Mouse (Mus musculus) erythroid progenitor cell, adult 5-6 weeks (primary cell): ENCODE results near the gene Itga6. TPM values are rescaled to one million over a fixed set of nuclear protein-coding genes. Genes with fewer than 3 reads are reported as not detected.

ENCODE experiments used
- ATAC-seq: replicated peaks from 2 replicates; pipeline ENCODE4 v1.8.0; 2016; ENCODE audit warnings: moderate number of reproducible peaks, mild to moderate bottlenecking, moderate TSS enrichment, inconsistent platforms; ENCODE audit not compliant: poor library complexity, low FRiP score, severe bottlenecking
- total RNA-seq, 2 experiments: library from RNA; stranded (forward) in 1 of 2; stranded (reverse) in 1 of 2; fragments of 150-400 nt in 1 of 2; fragments of 186-747, 209-891 nt in 1 of 2; gene quantifications; 2 replicates each; pipeline versions ENCODE4 v1.2.3 to v1.2.4; 2015 to 2017; ENCODE audit warnings: low replicate concordance in 2 of 2

Gene Itga6
- total RNA-seq, 2 experiments from 2014 or later, result 3.6 to 9.6 TPM

DNA sequence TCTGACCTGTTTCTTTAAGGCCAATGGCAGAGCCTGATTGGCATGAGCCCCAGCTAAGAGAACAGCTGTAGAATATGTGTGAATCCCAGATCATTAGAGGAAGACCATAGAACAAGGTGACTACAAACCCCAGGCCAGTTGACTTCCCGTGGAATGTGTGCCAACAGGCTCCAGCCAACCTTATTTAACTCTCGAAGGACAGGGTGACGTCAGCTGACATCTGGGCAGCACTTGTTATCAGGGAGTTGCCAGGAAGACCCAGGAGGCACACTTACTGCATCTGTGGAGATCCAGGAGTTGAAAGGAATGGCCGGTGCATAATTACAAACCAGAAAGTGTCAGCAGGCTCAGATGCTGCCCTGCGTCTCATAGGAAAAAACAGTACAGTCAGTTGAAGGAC lies 16.6 kb upstream of the Itga6 start:
- ATAC-seq, result no peak

DNA sequence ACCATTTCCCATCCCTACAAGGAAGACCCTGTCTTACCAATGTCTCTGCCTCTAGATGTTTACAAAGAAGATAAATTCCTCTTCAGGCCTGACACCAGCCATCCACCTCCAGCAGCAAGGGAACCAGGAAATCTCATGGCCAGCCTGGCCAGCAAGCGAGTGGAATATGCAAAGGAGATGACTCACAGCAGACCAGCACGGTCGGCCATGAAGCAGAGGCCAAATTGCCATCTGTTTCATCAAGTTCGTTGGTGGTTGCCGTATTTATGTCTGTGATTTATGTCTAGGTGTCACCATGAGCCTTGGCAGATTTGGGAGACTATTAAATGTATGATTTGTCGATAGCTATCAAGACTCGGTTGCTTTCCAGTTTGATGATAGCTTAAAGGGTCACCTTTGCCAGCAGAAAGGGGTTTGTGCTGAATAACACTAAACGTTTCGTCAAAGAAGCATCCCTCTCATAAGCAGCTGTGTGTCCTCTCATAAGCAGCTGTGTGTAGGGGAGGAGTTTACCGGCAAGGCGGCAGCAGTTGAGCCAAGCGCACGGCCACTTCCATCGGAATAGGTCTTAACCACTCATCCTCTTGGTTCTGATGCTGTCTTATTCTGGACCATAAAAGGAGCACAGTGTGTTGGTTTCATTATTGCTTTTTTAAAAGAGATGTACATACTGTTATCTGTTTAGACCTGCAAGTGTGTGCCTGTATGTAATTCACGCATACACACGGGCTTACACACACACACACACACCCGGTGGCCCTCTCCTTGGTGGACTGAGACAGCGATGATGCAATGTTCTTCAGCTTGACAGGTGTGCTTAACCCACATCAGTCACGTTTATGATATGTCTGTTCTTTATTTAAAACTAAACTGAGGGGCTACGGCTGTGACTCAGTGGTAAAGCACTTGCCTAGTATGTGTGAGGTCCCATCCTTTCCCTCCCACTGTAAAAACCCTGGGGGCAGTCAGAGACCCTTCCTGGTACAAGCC lies 14.5 kb upstream of the Itga6 start:
- ATAC-seq, result no peak

DNA sequence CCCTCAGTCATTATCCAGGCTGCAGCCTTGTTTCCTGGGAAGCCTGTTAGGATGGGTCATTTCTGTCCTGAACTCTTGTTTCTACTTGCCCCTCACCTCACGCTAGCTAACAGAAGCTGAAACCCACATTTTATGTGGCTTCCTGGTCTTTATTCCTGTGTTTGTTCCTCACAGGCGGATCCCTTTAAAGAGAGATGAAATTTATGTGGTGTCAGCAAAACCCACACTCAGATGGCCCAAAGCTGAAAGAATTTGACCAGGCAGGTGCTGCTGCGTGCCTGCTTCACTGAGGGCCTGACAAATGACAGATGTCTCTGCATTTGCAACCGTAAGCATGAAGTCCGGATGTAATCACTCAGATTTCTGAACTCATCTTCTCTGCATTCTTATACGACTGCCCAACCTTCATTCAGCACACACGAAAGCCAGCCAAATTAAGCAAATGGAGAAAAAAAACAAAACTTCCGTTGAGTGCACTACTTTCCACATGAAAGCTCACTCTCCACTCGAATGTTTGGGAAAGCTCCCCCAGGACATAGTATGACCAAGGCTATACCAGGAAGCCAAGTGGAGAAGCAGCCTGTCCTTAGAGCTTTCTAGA lies 10.5 kb upstream of the Itga6 start:
- ATAC-seq, result no peak

DNA sequence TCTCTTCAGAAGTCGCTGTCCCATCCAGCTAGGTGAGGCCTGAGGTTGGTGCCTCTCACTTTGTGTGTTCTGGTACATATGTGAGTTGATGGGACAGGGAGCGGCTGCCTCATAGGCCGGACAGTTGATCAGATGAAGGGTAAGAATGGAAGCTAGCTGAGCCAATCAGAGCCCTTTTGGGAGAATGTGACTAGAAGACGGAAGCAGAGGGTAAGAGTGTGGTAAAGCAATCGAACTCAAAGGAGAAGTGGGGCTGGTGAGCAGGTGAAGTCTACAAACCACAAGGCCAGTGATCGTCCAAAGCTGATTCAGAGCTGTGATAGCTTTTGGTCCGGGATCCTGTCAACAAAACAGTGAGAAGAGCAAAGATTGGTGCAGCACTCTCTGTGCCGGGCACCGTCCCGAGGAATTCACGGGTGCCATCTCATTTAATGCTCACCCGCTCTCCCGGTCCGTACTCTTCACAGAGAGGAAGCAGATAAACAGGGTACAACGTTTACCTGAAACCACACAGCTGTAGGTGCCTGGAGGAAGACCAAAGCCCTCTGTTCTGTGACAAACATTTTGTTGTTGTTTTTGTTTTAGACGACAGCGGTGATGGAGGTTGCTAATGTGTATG lies 9.8 kb upstream of the Itga6 start:
- no peak for ATAC-seq

DNA sequence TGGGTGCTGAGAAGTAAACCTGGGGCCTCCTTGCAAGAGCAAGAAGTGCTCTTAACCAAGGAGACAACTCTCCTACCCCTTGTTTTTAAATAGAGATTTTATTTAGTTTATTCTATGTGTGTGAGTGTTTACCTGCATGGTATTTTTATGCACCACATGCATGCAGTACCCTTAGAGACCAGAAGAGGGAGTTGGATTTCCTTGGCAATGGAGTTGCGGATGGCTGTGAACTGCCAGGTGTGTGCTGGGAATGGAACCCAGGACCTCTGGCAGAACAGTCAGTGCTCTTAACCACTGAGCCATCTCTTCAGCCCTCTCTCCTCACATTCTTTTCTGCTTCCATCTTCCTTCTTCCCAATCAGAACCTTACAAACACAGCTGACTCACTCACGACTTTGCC lies 9.2 kb upstream of the Itga6 start:
- ATAC-seq, result no peak

DNA sequence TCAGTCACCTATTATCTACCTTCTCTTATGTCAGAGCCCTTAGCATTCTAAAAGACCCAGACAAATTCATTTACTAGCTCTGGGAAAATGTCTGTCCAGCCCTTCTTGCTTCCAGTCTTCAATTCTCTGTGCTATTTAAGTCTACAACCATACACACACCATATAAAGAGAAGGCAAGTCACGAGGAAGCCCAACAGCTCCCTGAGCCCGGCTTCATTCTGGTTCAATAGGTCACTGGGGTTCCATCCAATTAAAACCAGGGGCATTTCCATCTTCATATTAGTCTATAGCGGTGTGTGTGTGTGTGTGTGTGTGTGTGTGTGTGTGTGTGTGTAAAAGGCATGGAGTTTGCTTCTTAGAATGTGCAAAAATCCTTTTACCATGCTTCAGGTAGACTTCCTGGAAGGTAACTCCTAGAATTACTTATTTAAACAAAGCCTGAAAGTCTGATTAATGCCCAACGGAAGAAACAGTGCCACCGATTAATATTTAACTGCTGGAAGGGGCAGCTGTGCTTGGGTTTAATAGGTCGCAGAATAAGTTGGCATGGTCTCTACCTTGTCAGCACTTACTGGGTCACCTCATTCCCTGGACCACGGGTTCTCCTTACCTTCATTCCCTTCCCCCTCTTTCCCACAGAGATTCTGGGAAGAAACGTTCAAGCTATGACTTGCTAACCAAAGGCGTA lies 6.1 kb upstream of the Itga6 start:
- ATAC-seq, result no peak

DNA sequence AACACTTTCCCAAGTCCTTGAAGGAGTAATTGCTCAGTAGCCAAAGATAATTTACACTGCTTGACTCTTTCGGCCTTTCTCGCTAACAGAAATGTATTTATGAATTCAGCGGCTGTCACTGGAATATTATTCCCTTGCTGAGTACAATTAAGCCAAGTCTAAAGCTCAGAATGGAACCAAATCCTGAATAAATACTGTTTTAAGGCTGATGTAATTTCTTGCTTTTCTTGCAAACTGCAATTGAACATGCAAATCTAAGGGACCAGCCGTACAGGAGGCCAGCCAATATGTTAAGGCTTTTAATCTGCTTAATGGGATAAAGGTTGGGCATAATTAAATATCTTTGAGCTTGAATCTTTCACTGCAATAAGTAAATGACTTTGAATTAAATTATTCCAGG lies 2.9 kb upstream of the Itga6 start:
- ATAC-seq, result no peak

DNA sequence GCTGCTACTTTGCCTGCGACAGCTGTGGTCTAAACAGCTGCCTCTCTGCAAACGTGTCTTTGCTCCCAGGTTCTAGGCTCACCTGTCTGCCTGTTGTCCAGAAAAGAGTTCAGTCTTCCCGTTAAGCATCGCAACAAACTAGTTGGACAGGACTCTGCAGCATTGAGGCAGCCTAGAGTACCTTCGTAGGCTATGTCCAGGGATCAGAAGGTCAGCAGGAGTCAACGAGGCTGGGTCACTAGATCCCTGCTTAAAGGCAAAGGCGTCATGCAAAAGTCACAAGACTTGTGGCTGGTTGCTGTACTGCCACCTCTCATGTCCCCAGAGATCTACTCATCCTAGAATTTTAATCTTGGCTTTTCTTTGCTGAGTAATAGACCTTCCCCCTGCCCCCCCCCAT lies 2.0 kb upstream of the Itga6 start:
- ATAC-seq, result no peak

DNA sequence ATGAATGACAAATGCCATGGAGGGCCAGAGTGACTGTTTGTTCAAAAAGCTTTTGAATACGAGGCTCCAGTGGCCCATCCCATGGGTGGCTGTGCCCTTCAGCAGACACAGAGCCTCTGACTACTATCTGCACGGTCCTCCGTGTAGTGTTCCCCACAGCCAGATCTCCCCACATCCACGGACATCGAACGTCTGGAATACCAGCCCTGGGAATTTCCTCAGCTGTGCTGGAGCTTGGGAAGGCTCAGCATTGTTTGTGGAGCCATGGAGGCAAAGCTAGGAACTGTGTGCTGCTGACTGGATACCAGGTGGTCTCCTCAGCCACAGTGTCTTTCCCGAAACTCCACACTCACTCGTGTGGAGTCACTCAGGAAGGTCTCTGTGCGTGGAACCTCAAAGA lies 1.1 kb upstream of the Itga6 start:
- no peak for ATAC-seq

DNA sequence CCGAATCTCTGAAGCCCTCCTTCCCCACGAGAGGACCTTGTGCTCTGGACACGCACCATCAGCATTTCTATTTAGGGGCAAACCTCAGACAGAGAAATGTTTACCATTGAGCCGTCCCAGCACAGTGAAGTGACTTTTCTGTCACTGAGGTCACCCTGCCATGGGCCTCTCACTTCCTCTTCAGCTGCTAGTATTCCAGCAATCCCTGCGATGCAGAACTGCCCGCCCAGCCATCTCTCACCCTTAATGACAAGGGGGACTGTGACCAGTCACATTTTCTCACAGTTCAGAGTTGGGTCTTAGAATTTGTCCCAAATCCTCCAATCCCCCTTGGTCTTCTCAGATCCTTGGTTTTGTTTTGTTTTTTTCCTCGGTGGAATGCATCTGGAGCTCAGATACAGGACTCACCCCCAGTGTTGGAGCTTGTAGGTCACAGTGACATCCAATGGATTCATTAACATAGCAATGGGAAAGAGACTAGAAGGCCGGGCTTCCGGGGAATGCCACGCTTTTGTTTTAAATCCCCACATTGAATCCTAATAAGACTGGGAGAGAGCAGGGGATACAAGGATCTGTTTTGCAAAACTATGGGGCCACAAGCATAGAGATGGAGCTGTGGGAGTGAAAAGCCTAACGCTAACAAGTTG lies 432 bp upstream of the Itga6 start:
- ATAC-seq, result no peak

DNA sequence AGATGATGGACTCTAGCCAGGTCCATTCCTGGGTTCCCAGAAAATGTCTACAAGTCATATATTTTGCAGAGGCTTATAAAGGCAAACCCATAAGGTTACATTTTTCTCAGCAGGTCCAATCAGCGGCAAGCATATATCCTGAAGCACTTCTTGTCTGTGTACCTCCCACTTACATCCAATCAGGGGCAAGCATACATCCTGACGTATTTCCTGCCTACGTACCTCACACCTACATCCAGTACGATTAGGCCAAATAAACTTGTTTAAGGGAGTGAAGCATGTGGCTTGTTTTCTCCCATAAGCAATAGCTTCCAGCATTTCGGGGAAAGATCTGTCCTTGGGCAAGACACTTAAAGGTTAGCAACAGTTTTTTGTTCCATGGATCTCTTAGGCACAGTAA lies 3.0 kb downstream of the Itga6 start:
- no peak for ATAC-seq

DNA sequence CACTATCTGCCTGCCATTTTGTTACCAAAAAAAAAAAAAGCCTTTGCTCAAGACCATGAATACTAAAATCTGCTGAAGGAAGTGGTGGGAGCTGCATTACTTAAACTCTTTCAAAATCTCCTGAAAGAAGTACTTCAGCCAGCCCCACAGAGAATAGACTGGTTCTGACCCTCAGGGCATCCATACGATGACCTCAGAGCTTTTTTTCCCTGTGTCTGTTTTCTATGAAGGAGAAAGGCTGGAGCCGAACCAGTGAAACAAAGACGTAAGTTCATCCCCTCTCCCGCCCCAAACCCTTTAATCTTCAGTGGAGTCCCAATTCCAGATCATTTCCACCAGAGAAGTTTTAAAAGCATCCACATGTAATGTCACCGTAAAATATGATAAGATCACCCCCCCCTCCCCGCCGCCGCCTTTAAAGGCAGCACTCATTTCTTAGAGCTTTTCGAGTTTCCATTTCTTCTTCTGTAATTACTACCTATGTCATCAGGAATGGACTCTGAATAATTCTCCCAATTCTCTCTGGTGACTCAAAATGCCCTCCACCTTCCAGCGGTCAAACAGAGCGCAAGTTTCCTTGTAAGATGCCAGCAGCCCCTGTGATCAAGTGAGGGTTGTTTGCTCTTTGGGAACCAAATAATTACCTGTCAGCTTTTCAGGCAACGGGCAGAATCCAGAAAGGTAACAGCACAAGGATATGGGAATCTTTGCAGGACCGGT lies 4.1 kb downstream of the Itga6 start:
- no peak for ATAC-seq

DNA sequence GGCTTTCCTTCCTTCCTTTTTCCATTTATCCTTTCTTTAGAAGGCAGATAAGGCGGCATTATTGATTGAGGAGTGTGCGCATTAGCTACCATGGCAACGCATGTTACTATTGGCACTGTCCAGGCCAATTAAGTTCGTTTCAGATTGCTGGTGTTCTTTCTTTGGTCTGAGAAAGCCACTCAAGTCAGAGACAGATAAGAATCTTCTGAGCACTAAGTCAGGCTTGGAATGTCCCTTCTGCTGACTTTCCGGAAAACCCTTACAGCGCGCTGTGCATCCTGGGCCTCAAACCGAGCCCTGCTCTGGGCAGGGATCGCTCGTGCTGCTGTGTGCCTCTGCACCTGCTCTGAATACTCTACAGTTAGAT lies 4.7 kb downstream of the Itga6 start:
- no peak for ATAC-seq

DNA sequence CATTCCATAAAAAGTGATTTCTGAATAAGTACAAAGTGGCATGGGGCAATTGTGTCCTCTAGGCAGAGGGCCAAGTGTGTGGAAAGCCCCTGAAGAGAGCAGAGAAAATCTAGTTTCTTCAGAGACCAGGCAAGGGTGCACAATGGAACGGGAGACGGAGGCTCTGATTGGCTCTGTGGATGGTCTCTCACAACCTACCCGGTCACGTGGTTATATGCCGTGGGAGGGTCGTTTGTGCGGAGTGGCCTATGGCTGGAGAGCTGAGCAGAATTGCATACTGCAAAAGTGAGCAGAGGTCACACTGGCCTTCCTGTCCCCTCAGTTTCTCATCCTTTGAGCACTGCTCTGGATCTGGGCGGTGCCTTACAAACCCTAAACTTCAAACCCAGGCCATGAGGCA lies 5.9 kb downstream of the Itga6 start:
- ATAC-seq, result no peak

DNA sequence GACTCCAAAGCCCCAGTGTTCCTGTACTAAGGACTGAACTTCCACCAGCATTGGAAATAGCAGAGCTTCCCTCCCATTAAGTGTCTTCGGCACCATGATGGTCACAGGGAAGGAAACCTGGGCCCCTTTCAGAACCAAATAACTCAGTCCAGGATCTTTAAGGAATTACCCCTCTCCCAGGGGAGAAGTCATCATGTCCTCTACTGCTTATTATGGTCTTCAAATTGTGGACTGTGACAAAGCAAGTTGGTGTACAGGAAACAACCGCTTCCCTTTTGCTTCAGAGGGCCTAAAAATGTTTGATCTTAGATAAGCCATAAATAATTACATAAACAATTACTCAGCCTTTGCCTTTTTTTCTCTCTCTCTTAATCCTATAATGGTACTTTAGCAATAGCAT lies 6.4 kb downstream of the Itga6 start:
- ATAC-seq, result no peak

DNA sequence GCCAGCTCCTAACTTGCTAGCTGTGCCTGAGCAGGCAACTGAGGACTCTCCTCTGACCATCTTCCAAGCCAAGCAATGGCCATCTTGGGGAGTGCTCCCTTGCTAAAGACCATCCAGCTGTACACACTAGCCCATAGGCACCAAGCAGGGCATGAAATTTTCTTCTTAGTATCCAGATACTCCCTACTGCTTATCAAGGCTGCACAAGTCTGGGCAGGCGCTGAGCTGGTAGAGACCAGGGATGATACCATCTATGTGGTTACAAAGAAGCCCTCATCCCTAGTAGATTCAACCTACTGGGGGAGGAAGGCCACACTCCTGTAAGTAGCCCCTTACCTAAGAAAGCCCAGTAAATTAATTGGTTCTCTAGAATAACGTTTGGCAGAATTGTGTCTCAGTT lies 7.0 kb downstream of the Itga6 start:
- no peak for ATAC-seq

DNA sequence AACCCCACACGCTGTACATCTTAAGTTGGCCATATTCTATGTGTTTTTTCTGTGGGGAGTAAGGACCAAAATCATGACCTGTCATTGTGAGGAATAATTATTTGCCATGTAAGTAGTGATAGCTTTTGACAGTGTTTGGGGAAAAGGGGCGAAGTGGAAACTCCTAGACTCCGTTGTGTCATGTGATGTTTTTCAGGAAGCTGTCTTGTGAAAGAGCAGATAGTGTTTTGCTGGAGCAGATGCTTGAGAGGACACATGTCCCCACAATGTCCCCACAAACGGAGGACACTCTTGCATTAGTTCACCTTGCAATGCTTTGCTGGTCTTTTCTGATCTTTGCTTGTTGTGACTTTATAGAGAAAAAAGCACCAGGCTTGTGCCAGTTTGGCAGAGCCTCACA lies 7.7 kb downstream of the Itga6 start:
- no peak for ATAC-seq

DNA sequence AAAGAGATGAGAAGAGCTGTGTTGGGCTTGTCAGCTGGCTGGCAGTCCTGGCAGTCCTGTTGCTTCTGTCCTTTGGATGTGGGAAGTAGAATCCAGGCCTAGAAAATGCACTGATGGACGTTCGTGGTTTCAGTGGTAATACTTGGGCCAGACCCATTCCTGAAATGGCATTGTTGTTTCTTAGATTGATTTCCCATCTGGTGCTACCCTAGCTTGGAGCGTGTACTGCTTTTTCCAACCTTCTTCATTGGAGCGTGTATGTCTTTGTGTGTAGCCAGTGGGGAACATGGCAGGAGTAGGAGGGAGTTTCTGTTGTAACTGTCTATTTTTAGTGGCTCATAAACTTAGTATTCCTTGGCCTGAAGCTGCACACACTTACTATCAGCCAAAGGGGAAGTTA lies 10.3 kb downstream of the Itga6 start:
- ATAC-seq, result no peak

DNA sequence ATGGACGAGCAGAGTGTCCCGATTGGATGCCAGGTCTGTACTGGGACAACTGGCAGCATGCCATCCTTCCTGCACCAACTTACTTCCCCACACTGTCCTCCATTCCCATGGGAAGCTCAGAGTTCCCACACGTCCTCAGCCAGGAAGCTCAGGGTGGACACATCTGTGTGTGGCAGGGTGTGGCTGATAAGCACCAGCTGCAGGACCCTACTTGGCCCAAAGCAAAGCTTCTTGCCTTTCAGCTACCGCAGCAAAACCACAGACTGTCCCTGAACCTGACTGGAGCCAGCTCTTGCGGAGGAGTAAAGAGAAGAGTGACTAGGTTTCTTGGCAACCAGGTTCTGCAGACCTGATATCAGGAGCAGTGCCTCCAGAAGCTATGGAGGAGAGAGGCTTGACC lies 11.7 kb downstream of the Itga6 start:
- ATAC-seq, result no peak
